Mouse (Mus musculus): ENCODE measurements around the gene Ugp2.

Gene Ugp2

GRCm38 (mm10) chr11:21371122-21371806, at the start of gene Ugp2:
TSS of gene Ugp2 (minus strand) at chr11:21371201.
- DNase-seq (ENCODE audit: low spot score) = peak; percentile 96

- DNase-seq (ENCODE audit: low spot score) = no peak
Measured at GRCm38 (mm10) chr11:21414911-21415381, 43.9 kb upstream of the Ugp2 start.

- DNase-seq (ENCODE audit: low spot score) = no peak
Measured at GRCm38 (mm10) chr11:21406668-21407067, 35.7 kb upstream of the Ugp2 start.

- no peak for DNase-seq (ENCODE audit: low spot score)
Measured at GRCm38 (mm10) chr11:21406141-21406540, 35.1 kb upstream of the Ugp2 start.

- DNase-seq (ENCODE audit: low spot score) = no peak
Measured at GRCm38 (mm10) chr11:21403877-21404276, 32.9 kb upstream of the Ugp2 start.

GRCm38 (mm10) chr11:21402481-21403254, 31.7 kb upstream of the Ugp2 start:
- peak; percentile 80 for DNase-seq (ENCODE audit: low spot score)

GRCm38 (mm10) chr11:21401248-21401647, 30.2 kb upstream of the Ugp2 start:
- no peak for DNase-seq (ENCODE audit: low spot score)

GRCm38 (mm10) chr11:21399186-21399681, 28.2 kb upstream of the Ugp2 start:
- no peak for DNase-seq (ENCODE audit: low spot score)

- DNase-seq (ENCODE audit: low spot score) = no peak
Measured at GRCm38 (mm10) chr11:21398464-21398863, 27.5 kb upstream of the Ugp2 start.

- DNase-seq (ENCODE audit: low spot score) = peak; percentile 76
Measured at GRCm38 (mm10) chr11:21386790-21387189, 15.8 kb upstream of the Ugp2 start.

GRCm38 (mm10) chr11:21374096-21374495, 3.1 kb upstream of the Ugp2 start:
- DNase-seq (ENCODE audit: low spot score) = no peak

- DNase-seq (ENCODE audit: low spot score) = peak; percentile 82
Measured at GRCm38 (mm10) chr11:21370399-21371121, 441 bp downstream of the Ugp2 start.

- DNase-seq (ENCODE audit: low spot score) = peak; percentile 58
Measured at GRCm38 (mm10) chr11:21369248-21370016, 1.6 kb downstream of the Ugp2 start.

- DNase-seq (ENCODE audit: low spot score) = peak; percentile 47
Measured at GRCm38 (mm10) chr11:21368466-21368865, 2.5 kb downstream of the Ugp2 start.

GRCm38 (mm10) chr11:21363144-21363940, 7.7 kb downstream of the Ugp2 start:
- DNase-seq (ENCODE audit: low spot score) = no peak

GRCm38 (mm10) chr11:21351296-21351695, 19.7 kb downstream of the Ugp2 start:
- DNase-seq (ENCODE audit: low spot score) = no peak

GRCm38 (mm10) chr11:21348890-21349289, 22.1 kb downstream of the Ugp2 start:
- no peak for DNase-seq (ENCODE audit: low spot score)

GRCm38 (mm10) chr11:21346020-21346419, 25.0 kb downstream of the Ugp2 start:
- DNase-seq (ENCODE audit: low spot score) = no peak

GRCm38 (mm10) chr11:21343490-21343889, 27.5 kb downstream of the Ugp2 start:
- DNase-seq (ENCODE audit: low spot score) = no peak

GRCm38 (mm10) chr11:21339088-21339487, 31.9 kb downstream of the Ugp2 start:
- no peak for DNase-seq (ENCODE audit: low spot score)

GRCm38 (mm10) chr11:21337855-21338254, 33.1 kb downstream of the Ugp2 start:
- DNase-seq (ENCODE audit: low spot score) = no peak
